Comparison of ENCODE assay signal across 8 mouse cellular contexts in the genomic region with DNA sequence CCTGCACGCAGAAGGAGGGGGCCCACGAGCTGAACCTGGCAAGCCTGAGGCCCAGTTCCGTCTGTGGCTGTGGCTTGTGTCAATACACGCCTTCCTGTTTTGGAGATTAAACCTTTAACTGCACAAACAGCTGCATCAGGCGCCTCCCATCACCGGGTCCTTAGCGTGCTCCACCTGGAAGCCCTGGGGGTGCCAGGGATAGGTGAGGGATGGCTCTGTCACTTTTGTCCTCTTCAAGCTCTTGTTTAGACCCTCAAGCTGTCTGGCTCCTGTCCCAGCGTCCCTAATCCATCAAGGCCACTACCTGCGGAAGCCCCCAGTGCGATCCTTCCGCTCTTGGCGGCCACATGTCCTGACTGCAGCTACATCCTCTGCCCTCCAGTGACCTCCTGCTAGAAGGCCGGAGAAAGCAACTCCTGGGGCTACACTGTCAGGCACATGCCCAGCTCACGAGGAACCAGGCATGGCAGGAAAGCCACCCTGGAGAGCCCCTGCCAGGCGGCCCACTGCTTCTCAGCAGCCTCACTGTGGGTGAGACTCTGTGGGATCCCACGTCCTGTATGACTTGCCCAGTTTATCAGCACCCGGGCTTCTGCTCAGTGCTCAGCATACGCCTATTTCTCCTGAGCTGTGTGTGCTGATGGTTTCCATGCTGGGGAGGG. TPM values are rescaled to one million over a fixed set of nuclear protein-coding genes. Genes with fewer than 3 reads are reported as not detected.
A peak's percentile ranks its signal among the peaks of the same experiment; 100 is the strongest.
DNase-seq lines count a peak whose midpoint lies in the region; ATAC-seq lines count a peak whose summit lies in the region.

No protein-coding gene starts in this region.

- no peaks in the 10 kb centered on the region for H3K9me3 ChIP-seq in stomach, embryonic 15.5 days
- H3K9me3 ChIP-seq in neural tube, embryonic 15.5 days (replicated peaks), result no peaks in the 10 kb centered on the region

- peak overlapping the region; percentile 82 for H3K27ac ChIP-seq in stomach, embryonic 15.5 days
- H3K27ac ChIP-seq in neural tube, embryonic 15.5 days (replicated peaks), result no peak overlapping the region

- intact Hi-C loops in gastrocnemius, postnatal 14 days (cut with DNase I; ENCODE audit: low total_unique reads), result no loop called here

- peak overlapping the region; percentile 29; the same call in 1 of the 2 replicates for H3K4me2 ChIP-seq in stomach, embryonic 15.5 days
- H3K4me2 ChIP-seq in neural tube, embryonic 15.5 days, result no peak overlapping the region

- no peak overlapping the region for H3K9ac ChIP-seq in stomach, embryonic 15.5 days
- H3K9ac ChIP-seq in neural tube, embryonic 15.5 days (replicated peaks), result no peak overlapping the region

- peak; percentile 75 for ATAC-seq in stomach, embryonic 15.5 days (ENCODE audit: insufficient read depth, low FRiP score, low read depth)
- ATAC-seq in neural tube, embryonic 15.5 days (ENCODE audit: low FRiP score), result no peak

- H3K4me3 ChIP-seq in stomach, embryonic 15.5 days (replicated peaks), result no peak overlapping the region
- H3K4me3 ChIP-seq in neural tube, embryonic 15.5 days (replicated peaks), result no peak overlapping the region

- DNase-seq in CD4-positive helper T cell, adult 2 months (ENCODE audit: low read depth, low spot score), result peak; percentile 89
- peak; percentile 69 for DNase-seq in adrenal gland, postnatal 14 days
- peak; percentile 89 for DNase-seq in induced T-regulatory cell, adult 2 months (ENCODE audit: low read depth)
- DNase-seq in lung, adult 18-20 months, result peak; percentile 69 to 76
- no peak for DNase-seq in ovary, postnatal 10 days (ENCODE audit: low spot score)
- no peak for DNase-seq in gastrocnemius, postnatal 14 days

- no peaks in the 10 kb centered on the region for H3K36me3 ChIP-seq in stomach, embryonic 15.5 days
- no peaks in the 10 kb centered on the region for H3K36me3 ChIP-seq in neural tube, embryonic 15.5 days

- peaks cover 13% of the 10 kb centered on the region for H3K4me1 ChIP-seq in stomach, embryonic 15.5 days
- H3K4me1 ChIP-seq in neural tube, embryonic 15.5 days, result no peaks in the 10 kb centered on the region

- H3K27me3 ChIP-seq in stomach, embryonic 15.5 days (replicated peaks), result no peaks in the 10 kb centered on the region
- H3K27me3 ChIP-seq in neural tube, embryonic 15.5 days (replicated peaks), result no peaks in the 10 kb centered on the region

- WGBS in stomach, embryonic 15.5 days, result 30% methylated on average over 18 of the region's 18 CpGs
- 74% methylated on average over 18 of the region's 18 CpGs for WGBS in neural tube, embryonic 15.5 days

RNA-seq across cellular contexts. Expression of gene Lfng, which starts 10.1 kb away (rescaled TPM):
- 13.7 and 26.8 TPM in 2 replicates for total RNA-seq in adrenal gland, postnatal 14 days (2021)
- 24.5 and 25.6 TPM in 2 replicates for polyA plus RNA-seq in stomach, embryonic 15.5 days (2015; fragmentation: Nextera tagmentation; extraction: Ambion mirVana)
- total RNA-seq in gastrocnemius, postnatal 14 days (2021), result 1 to 10 TPM; 5.6 to 9.8 TPM
- polyA plus RNA-seq in neural tube, embryonic 15.5 days (2015; fragmentation: Nextera tagmentation; extraction: Ambion mirVana), result 16.7 and 19.4 TPM in 2 replicates

RNA-seq across cellular contexts. Expression of gene Grifin, which starts 32.2 kb away (rescaled TPM):
- not detected in 2 replicates for total RNA-seq in adrenal gland, postnatal 14 days (2021)
- polyA plus RNA-seq in stomach, embryonic 15.5 days (2015; fragmentation: Nextera tagmentation; extraction: Ambion mirVana), result 0.23 and 0.39 TPM in 2 replicates
- total RNA-seq in gastrocnemius, postnatal 14 days (2021), result not detected
- 1.6 TPM in 1 of 2 replicates, not detected in the other for polyA plus RNA-seq in neural tube, embryonic 15.5 days (2015; fragmentation: Nextera tagmentation; extraction: Ambion mirVana)

RNA-seq across cellular contexts. Expression of gene Ttyh3, which starts 51.8 kb away (rescaled TPM):
- total RNA-seq in adrenal gland, postnatal 14 days (2021), result 72.5 and 83.6 TPM in 2 replicates
- polyA plus RNA-seq in stomach, embryonic 15.5 days (2015; fragmentation: Nextera tagmentation; extraction: Ambion mirVana), result 31.9 and 38.0 TPM in 2 replicates
- 10 to 100 TPM; 16.9 to 22.5 TPM for total RNA-seq in gastrocnemius, postnatal 14 days (2021)
- polyA plus RNA-seq in neural tube, embryonic 15.5 days (2015; fragmentation: Nextera tagmentation; extraction: Ambion mirVana), result 58.8 and 63.9 TPM in 2 replicates

Comparison
In these comparisons a context has a peak if more than half of its experiments do, and no peak if none do; other contexts are left out.
1. DNase-seq: peak in CD4-positive helper T cell, adult 2 months (single experiment), adrenal gland, postnatal 14 days (single experiment), induced T-regulatory cell, adult 2 months (single experiment) and lung, adult 18-20 months (2 of 2); none in ovary, postnatal 10 days (single experiment) and gastrocnemius, postnatal 14 days (single experiment).